Mouse (Mus musculus) brain, embryonic 14.5 days (tissue): ENCODE measurements around the gene Prrc2b.

ENCODE experiments used
- CTCF ChIP-seq: fragments of 200-500 bp; IDR thresholded peaks from 2 replicates; pipeline ENCODE4 v1.5.1; 2012; ENCODE audit warnings: inconsistent platforms, mild to moderate bottlenecking, moderate library complexity, borderline replicate concordance; ENCODE audit not compliant: insufficient read depth, insufficient read length; ENCODE audit errors: extremely low read depth
- POLR2A ChIP-seq: fragments of 200-500 bp; IDR thresholded peaks from 2 replicates; pipeline ENCODE4 v1.6.1; 2012; ENCODE audit warnings: mild to moderate bottlenecking, inconsistent platforms, borderline replicate concordance; ENCODE audit not compliant: poor library complexity, insufficient read depth, insufficient read length, severe bottlenecking; ENCODE audit errors: extremely low read depth

- TF ChIP-seq CTCF (no peak), POLR2A (no peak)
These were observed 5.8 kb downstream of the Prrc2b start for GRCm38 (mm10) chr2:32156645-32157044.
